Mouse (Mus musculus) layer of hippocampus, postnatal 36 days (tissue): Measurements from ENCODE around the gene Nxpe4. TPM values are rescaled to one million over a fixed set of nuclear protein-coding genes. Genes with fewer than 3 reads are reported as not detected.
"Not testable (repeated sequence)": the region's sequence is repeated elsewhere in the genome, so short reads cannot be mapped to it uniquely, and the experiment has no call there.

Experiments
- DNase-seq, 2 experiments: peaks; one replicate each; pipeline ENCODE4 v3.0.0; 2022
- total RNA-seq, 2 experiments: library from RNA; stranded (reverse); gene quantifications; 2 replicates each; pipeline ENCODE4 v1.2.3; 2021

Nxpe4 gene
- total RNA-seq, 2 experiments from 2014 or later, result 8.1 to 8.4 TPM

GRCm38 (mm10) chr9:48241791-48242190 is 80.0 kb downstream of the Nxpe4 start:
- no peak for DNase-seq

GRCm38 (mm10) chr9:48242756-48243155 is 80.9 kb downstream of the Nxpe4 start:
- no peak for DNase-seq

GRCm38 (mm10) chr9:48244175-48244574 is 82.4 kb downstream of the Nxpe4 start:
- no peak for DNase-seq

- DNase-seq, result no peak
These were observed 83.7 kb downstream of the Nxpe4 start for GRCm38 (mm10) chr9:48245525-48245924.

GRCm38 (mm10) chr9:48247276-48247675 is 85.5 kb downstream of the Nxpe4 start:
- no peak for DNase-seq

- no peak for DNase-seq
These were observed 90.4 kb downstream of the Nxpe4 start for GRCm38 (mm10) chr9:48252236-48252635.

- DNase-seq, result no peak
These were observed 95.2 kb downstream of the Nxpe4 start for GRCm38 (mm10) chr9:48257001-48257400.

GRCm38 (mm10) chr9:48257741-48258423 is 96.1 kb downstream of the Nxpe4 start:
- DNase-seq, result peak; percentile 56 to 69

- no peak for DNase-seq
These were observed 102.8 kb downstream of the Nxpe4 start for GRCm38 (mm10) chr9:48264616-48265015.

GRCm38 (mm10) chr9:48265491-48265890 is 103.7 kb downstream of the Nxpe4 start:
- DNase-seq, result no peak

GRCm38 (mm10) chr9:48266286-48267027 is 104.6 kb downstream of the Nxpe4 start:
- DNase-seq, result peak; percentile 64 to 76

- peak in 1 of 2 experiments; percentile 20 for DNase-seq
These were observed 105.2 kb downstream of the Nxpe4 start for GRCm38 (mm10) chr9:48267028-48267441.

GRCm38 (mm10) chr9:48267960-48268359 is 106.1 kb downstream of the Nxpe4 start:
- DNase-seq, result no peak

GRCm38 (mm10) chr9:48276831-48277230 is 115.0 kb downstream of the Nxpe4 start:
- DNase-seq, result no peak

- no peak for DNase-seq
These were observed 122.4 kb downstream of the Nxpe4 start for GRCm38 (mm10) chr9:48284221-48284620.

GRCm38 (mm10) chr9:48290281-48290680 is 128.5 kb downstream of the Nxpe4 start:
- no peak for DNase-seq

- DNase-seq, result no peak
These were observed 132.9 kb downstream of the Nxpe4 start for GRCm38 (mm10) chr9:48294754-48295153.

GRCm38 (mm10) chr9:48298983-48299382 is 137.2 kb downstream of the Nxpe4 start:
- no peak for DNase-seq

- DNase-seq, result not testable (repeated sequence)
These were observed 141.7 kb downstream of the Nxpe4 start for GRCm38 (mm10) chr9:48303564-48303963.

GRCm38 (mm10) chr9:48311241-48311640 is 149.4 kb downstream of the Nxpe4 start:
- no peak for DNase-seq

GRCm38 (mm10) chr9:48314194-48314593 is 152.4 kb downstream of the Nxpe4 start:
- peak; percentile 4 to 9 for DNase-seq

GRCm38 (mm10) chr9:48315825-48316224 is 154.0 kb downstream of the Nxpe4 start:
- no peak for DNase-seq

GRCm38 (mm10) chr9:48326338-48326737 is 164.5 kb downstream of the Nxpe4 start:
- no peak for DNase-seq

GRCm38 (mm10) chr9:48329597-48329996 is 167.8 kb downstream of the Nxpe4 start:
- no peak for DNase-seq
